Comparison of ENCODE assay signal across 13 mouse cellular contexts in genomic region chr2:60869001-60869743, GRCm38 (mm10).
"Had no signal": no experiment of that assay in that cellular context is flagged by ENCODE, and none has a peak within 500 bp of the region (broad histone marks: within the 10 kb centered on the region; RNA-seq: fewer than 3 reads in every experiment).

No protein-coding gene starts in this region.

- H3K4me2 ChIP-seq: liver, embryonic 13.5 days had no signal

- H3K27me3 ChIP-seq: liver, embryonic 13.5 days had no signal

- H3K36me3 ChIP-seq: limb, embryonic 10.5 days; liver, embryonic 13.5 days; midbrain, embryonic 10.5 days had no signal

- DNase-seq: kidney, adult 8-10 months; kidney, postnatal 25 days; liver, embryonic 13.5 days; liver, postnatal 0 days; right cerebral cortex, adult 18-20 months; right cerebral cortex, postnatal 25 days; thymus, adult 18-20 months; thymus, postnatal 14 days had no signal

- H3K4me3 ChIP-seq: left cerebral cortex, adult 2 months; limb, embryonic 10.5 days; liver, embryonic 13.5 days; midbrain, embryonic 10.5 days had no signal

- H3K9me3 ChIP-seq: limb, embryonic 10.5 days; liver, embryonic 13.5 days; midbrain, embryonic 10.5 days had no signal

- ATAC-seq: intestine, postnatal 0 days; liver, postnatal 0 days; midbrain, embryonic 16.5 days had no signal

- H3K27ac ChIP-seq: left cerebral cortex, adult 2 months; limb, embryonic 10.5 days; midbrain, embryonic 10.5 days had no signal

- H3K9ac ChIP-seq: liver, embryonic 13.5 days; liver, postnatal 0 days had no signal
